Mouse (Mus musculus) c-Kit-positive CD71-positive TER-119-negative erythroid progenitor cells, embryonic 14.5 days (primary cell): ENCODE data around the gene Maneal.

Experiments used
- DNase-seq: peaks from one replicate; pipeline ENCODE4 v3.0.0-alpha.2; 2013; ENCODE audit warnings: low read depth

The Maneal gene

DNA sequence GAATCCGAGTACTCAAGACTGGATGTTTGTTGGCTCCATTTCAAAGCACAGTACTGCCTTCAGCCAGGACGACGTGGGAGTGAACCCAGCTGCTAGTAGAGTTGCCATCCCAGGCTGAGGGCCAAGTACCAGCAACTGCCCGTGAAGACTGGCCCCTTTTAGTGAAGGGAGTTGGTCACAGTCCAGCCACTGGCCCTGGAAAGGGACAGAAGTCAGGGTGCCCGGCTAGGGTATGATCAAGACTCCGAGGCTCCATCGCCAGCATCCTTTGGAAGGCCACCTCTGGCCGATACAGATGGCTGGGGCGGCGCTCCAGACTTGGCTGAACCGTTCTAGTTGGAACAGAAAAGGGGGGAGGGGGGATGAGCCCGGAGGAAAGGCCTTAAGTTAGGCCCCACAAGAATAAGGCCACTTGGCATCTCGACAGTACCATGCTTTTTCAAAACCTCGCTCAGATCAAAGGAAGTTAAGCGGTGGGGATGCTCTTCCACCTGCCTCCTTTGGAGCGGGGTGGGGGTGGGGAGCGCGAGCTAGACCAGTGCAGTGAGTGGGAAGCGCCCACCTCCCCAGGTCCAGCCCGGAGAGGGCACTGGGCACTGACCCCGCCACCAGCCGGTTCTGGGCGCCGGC lies 12.2 kb downstream of the Maneal start:
- no peak for DNase-seq

DNA sequence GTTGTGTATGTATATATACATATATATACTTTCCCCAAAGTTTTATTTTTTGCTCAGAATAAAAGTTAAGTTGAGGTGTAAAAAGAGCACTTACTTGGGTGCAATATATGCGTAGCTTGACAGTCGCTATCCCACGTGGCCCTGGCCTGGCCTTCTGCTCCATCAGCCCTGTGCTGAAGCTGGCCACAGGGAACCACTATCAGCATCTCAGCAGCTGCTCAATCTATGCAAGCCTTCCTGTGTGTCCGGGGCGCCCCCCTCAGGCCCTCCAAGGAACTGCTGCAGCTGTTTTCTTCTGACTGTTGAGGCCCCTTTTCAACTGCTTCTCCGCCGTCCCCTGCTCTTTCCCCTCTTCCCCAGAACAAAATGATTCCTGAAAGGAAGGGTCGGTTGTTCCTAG lies 14.4 kb downstream of the Maneal start:
- DNase-seq: peak; percentile 80

- peak; percentile 34 for DNase-seq
These were observed 18.5 kb downstream of the Maneal start for GRCm38 (mm10) chr4:124843493-124843892.

- no peak for DNase-seq
These were observed 21.0 kb downstream of the Maneal start for GRCm38 (mm10) chr4:124840998-124841397.

DNA sequence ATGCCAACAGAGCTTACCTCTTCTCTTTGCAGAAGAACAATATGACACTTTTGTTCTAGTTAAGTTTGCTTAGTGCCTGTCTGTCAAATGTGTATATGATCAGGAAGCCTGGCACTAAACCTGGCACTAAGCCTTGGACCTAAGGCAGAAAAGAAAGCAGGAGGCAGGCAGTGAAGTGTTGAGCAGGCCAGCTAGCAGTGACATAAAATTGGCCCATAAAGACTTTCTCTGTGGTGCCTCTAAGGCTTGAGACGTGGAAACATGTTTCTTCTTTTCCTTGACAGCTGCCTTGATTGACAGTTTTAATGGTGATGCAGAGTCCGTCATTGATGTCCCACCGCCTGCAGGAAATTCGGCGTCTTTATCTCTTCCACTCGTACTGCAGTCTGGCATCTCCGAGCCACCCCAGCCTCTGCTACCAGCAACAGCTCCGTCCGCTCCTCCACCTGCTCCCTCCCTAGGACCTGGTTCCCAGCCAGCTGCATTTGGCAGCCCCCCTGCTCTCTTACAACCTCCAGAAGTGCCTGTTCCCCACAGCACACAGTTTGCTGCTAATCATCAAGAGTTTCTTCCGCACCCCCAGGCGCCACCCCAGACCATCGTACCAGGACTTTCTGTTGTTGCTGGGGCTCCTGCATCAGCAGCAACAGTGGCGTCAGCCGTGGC lies 23.8 kb downstream of the Maneal start:
- no peak for DNase-seq

DNA sequence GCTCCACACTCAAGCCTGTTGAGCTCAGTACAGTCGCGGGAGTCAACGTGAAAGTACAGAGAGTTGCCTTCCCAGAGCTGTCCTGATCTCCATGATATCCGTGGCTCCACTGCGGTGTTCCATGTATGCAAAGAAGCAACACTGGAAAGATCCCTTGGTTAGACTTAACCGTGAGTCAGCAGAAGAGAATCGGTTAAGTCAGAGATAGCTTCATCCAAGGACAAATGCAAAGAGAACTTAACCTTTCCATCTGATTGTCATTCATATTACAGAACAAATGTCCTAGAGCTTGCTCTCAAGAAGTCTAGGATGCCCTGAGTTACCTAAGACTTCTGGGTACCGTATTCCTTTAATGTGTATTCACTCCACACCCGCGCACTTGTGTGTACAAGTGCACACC lies 29.2 kb downstream of the Maneal start:
- no peak for DNase-seq

- no peak for DNase-seq
These were observed 32.3 kb downstream of the Maneal start for GRCm38 (mm10) chr4:124829671-124830070.

DNA sequence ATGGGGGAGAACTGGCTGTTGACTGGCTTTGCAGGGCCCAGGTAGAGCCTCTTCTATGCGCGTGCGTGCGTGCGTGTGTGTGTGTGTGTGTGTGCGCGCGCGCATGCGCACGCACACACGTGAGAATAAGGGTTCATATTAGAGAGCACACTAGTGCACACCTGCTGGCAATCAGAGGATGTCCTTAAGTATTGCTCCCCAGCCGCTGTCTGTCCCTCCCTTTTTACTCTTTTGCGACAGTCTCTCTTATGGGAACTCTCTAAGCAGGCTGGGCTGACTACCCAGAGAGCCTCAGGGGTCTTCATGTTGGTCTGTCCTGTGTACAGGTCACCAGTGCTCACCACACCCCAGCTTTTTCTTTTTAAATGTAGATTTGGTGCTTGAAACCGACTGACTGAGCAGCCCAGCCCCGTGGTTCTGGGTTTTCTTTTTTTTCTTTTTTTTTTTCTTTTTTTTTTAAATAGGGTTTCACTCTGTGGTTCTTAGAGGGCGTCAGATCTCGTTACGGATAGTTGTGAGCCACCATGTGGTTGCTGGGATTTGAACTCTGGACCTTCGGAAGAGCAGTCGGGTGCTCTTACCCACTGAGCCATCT lies 36.5 kb downstream of the Maneal start:
- no peak for DNase-seq

DNA sequence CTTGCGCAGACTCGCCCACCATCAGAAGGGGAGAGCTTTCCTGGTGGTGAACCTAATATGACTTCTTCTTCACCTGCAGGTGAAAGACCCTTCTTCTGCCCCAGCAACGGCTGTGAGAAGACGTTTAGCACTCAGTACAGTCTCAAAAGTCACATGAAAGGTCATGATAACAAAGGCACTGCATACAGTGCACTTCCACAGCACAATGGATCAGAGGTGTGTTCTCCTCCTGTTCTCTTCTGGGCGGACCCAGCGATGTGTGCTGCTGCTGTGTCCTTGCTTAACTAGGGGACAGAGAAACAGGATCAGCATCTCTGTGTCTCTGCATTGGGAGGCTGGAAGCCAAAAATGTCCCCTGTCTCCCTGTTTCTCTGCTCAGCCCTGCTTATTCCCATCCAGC lies 37.0 kb downstream of the Maneal start:
- DNase-seq: no peak

- DNase-seq: no peak
These were observed 43.1 kb downstream of the Maneal start for GRCm38 (mm10) chr4:124818832-124819231.

GRCm38 (mm10) chr4:124817803-124818202 lies 44.2 kb downstream of the Maneal start:
- peak; percentile 60 for DNase-seq

DNA sequence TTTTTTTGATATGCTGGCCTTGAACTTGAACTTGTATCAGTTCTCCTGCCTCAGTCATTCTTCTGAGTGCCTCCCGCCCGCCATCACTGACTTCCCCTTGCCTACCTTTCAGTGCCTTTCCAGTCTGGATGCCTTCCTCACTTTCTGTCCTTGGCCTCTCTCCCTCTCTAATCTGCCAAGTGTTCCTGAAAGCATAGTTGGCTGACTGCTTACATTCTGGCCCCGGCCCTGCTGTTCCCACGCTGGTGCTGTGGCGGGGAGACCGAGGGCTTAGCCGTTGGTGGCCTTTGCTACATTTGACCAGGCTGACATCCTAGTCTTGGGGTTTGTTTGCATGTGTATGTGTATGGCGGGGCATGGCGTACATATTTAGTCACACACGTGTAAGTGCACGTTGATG lies 46.1 kb downstream of the Maneal start:
- no peak for DNase-seq

- no peak for DNase-seq
These were observed 50.5 kb downstream of the Maneal start for GRCm38 (mm10) chr4:124811347-124811975.

- no peak for DNase-seq
These were observed 51.9 kb downstream of the Maneal start for GRCm38 (mm10) chr4:124810056-124810455.

GRCm38 (mm10) chr4:124809136-124809883 lies 52.7 kb downstream of the Maneal start:
- DNase-seq: no peak

GRCm38 (mm10) chr4:124808511-124808910 lies 53.5 kb downstream of the Maneal start:
- DNase-seq: no peak
